16 mouse cellular contexts compared by ENCODE assay signal in genomic region chr19:37540201-37540600, GRCm38 (mm10). TPM values are rescaled to one million over a fixed set of nuclear protein-coding genes. Genes with fewer than 3 reads are reported as not detected.
A peak's percentile ranks its signal among the peaks of the same experiment; 100 is the strongest.
DNase-seq lines count a peak whose midpoint lies in the region; ATAC-seq and TF ChIP-seq lines count a peak whose summit lies in the region.
"Had no signal": no experiment of that assay in that cellular context is flagged by ENCODE, and none has a peak within 500 bp of the region (broad histone marks: within the 10 kb centered on the region; RNA-seq: fewer than 3 reads in every experiment).

No protein-coding gene starts in this region.

- no peaks in the 10 kb centered on the region for H3K27me3 ChIP-seq in heart, adult 2 months (ENCODE audit: control insufficient read depth, insufficient read depth, low read length)
- peaks cover 7% of the 10 kb centered on the region; the same call in 1 of the 2 replicates for H3K27me3 ChIP-seq in heart, embryonic 13.5 days (replicated peaks)
- no peaks in the 10 kb centered on the region for H3K27me3 ChIP-seq in liver, embryonic 14.5 days (ENCODE audit: control insufficient read depth, insufficient read depth, low read length)
- H3K27me3 ChIP-seq: limb, embryonic 15.5 days had no signal

- peak; percentile 27 for TF ChIP-seq CTCF in heart, adult 2 months (IDR thresholded peaks at IDR 0.05)
- no peak for TF ChIP-seq CTCF in liver, embryonic 14.5 days (IDR thresholded peaks at IDR 0.05; ENCODE audit: low read depth)

- intact Hi-C loops in heart, adult 2 months (cut with DNase I), result no loop called here

- 13% methylated on average over 7 of the region's 7 CpGs for WGBS in heart, adult 2 months
- WGBS in heart, embryonic 13.5 days, result 12% methylated on average over 7 of the region's 7 CpGs
- 42% methylated on average over 7 of the region's 7 CpGs for WGBS in liver, embryonic 14.5 days (ENCODE audit: insufficient replicate concordance)

- no peak overlapping the region for H3K4me3 ChIP-seq in heart, adult 2 months
- H3K4me3 ChIP-seq in heart, embryonic 13.5 days, result 0 out of 2 replicates have a peak overlapping the region, but pooled peaks have one; percentile 17
- no peak overlapping the region for H3K4me3 ChIP-seq in liver, embryonic 14.5 days (ENCODE audit: insufficient read depth in 1 of 2, low read depth in 2 of 2, low read length in 2 of 2)
- H3K4me3 ChIP-seq: forebrain, embryonic 10.5 days; limb, embryonic 15.5 days; midbrain, embryonic 12.5 days had no signal

- H3K27ac ChIP-seq in heart, adult 2 months, result peak overlapping the region; percentile 70
- peak overlapping the region; percentile 46 for H3K27ac ChIP-seq in heart, embryonic 13.5 days (replicated peaks)
- H3K27ac ChIP-seq in liver, embryonic 14.5 days, result peak overlapping the region; percentile 11; the same call in 1 of the 2 replicates
- H3K27ac ChIP-seq: forebrain, embryonic 10.5 days; hindbrain, postnatal 0 days; limb, embryonic 15.5 days; midbrain, embryonic 12.5 days had no signal

- H3K4me2 ChIP-seq in heart, embryonic 13.5 days, result peak overlapping the region; percentile 54
- peak overlapping the region; percentile 38 for H3K4me2 ChIP-seq in liver, embryonic 14.5 days (ENCODE audit: low read depth)
- H3K4me2 ChIP-seq: limb, embryonic 15.5 days; midbrain, embryonic 12.5 days had no signal

- no peak overlapping the region for H3K9ac ChIP-seq in heart, adult 2 months (ENCODE audit: low read depth, low read length)
- H3K9ac ChIP-seq in heart, embryonic 13.5 days, result no peak overlapping the region
- no peak overlapping the region; the same call in 1 of the 2 replicates for H3K9ac ChIP-seq in liver, embryonic 14.5 days (replicated peaks)
- H3K9ac ChIP-seq: limb, embryonic 15.5 days; midbrain, embryonic 12.5 days had no signal

- no peaks in the 10 kb centered on the region for H3K36me3 ChIP-seq in heart, adult 2 months (ENCODE audit: control insufficient read depth, insufficient read depth, low read length)
- H3K36me3 ChIP-seq in heart, embryonic 13.5 days, result no peaks in the 10 kb centered on the region
- H3K36me3 ChIP-seq in liver, embryonic 14.5 days (replicated peaks; ENCODE audit: control insufficient read depth, insufficient read depth, low read depth), result no peaks in the 10 kb centered on the region
- H3K36me3 ChIP-seq: forebrain, embryonic 10.5 days; limb, embryonic 15.5 days; midbrain, embryonic 12.5 days had no signal

- peak; percentile 82 for TF ChIP-seq EP300 in heart, adult 2 months (IDR thresholded peaks at IDR 0.05; ENCODE audit: insufficient read depth, low read depth, low read length)
- no peak for TF ChIP-seq EP300 in liver, embryonic 14.5 days (IDR thresholded peaks at IDR 0.05; ENCODE audit: low read depth)

- TF ChIP-seq POLR2A in heart, adult 2 months (IDR thresholded peaks at IDR 0.05; ENCODE audit: insufficient read depth, low read depth, low read length), result no peak

- peak; percentile 36 for DNase-seq in kidney, postnatal 10 days
- no peak for DNase-seq in kidney, adult 8-10 months
- DNase-seq in heart, adult 2 months, result peak in 1 of 2 experiments; percentile 64
- no peak for DNase-seq in liver, embryonic 14.5 days (ENCODE audit: low read depth in 3 of 3, low spot score in 3 of 3)
- DNase-seq in urinary bladder, postnatal 10 days (ENCODE audit: low spot score), result no peak
- no peak for DNase-seq in retina, postnatal 1 day
- no peak for DNase-seq in cerebellum, postnatal 10 days
- DNase-seq: cerebellum, adult 9-11 months; gastrocnemius, postnatal 10 days; kidney, postnatal 36 days; spleen, adult 18-20 months had no signal

- H3K79me2 ChIP-seq in heart, adult 2 months (replicated peaks; ENCODE audit: control insufficient read depth, insufficient read depth, low read length), result no peaks in the 10 kb centered on the region

- H3K9me3 ChIP-seq in heart, embryonic 13.5 days, result peaks cover 3% of the 10 kb centered on the region; the same call in 1 of the 2 replicates
- H3K9me3 ChIP-seq in liver, embryonic 14.5 days (ENCODE audit: control insufficient read depth, low read length), result no peaks in the 10 kb centered on the region
- H3K9me3 ChIP-seq: forebrain, embryonic 10.5 days; limb, embryonic 15.5 days; midbrain, embryonic 12.5 days had no signal

- peaks cover 3% of the 10 kb centered on the region for H3K4me1 ChIP-seq in heart, adult 2 months (ENCODE audit: control insufficient read depth, insufficient read depth, low read length)
- H3K4me1 ChIP-seq in heart, embryonic 13.5 days, result peaks cover 34% of the 10 kb centered on the region
- peaks cover 21 to 30% of the 10 kb centered on the region in 2 experiments for H3K4me1 ChIP-seq in liver, embryonic 14.5 days (replicated peaks; ENCODE audit: control insufficient read depth in 2 of 2, insufficient read depth in 2 of 2, low read length in 1 of 2)
- H3K4me1 ChIP-seq: forebrain, embryonic 10.5 days; midbrain, embryonic 12.5 days had no signal

- ATAC-seq in heart, embryonic 13.5 days (ENCODE audit: extremely low read depth, insufficient number of reproducible peaks, low FRiP score, low TSS enrichment), result no peak
- ATAC-seq in liver, embryonic 14.5 days (ENCODE audit: insufficient read depth), result no peak
- ATAC-seq: hindbrain, postnatal 0 days had no signal

RNA-seq across cellular contexts. Expression of gene Exoc6, which starts 10.0 kb away (rescaled TPM):
- 10 to 100 TPM; 29.8 to 34.2 TPM for total RNA-seq in heart, adult 2 months (2021)
- 13.8 and 19.8 TPM in 2 replicates for polyA plus RNA-seq in heart, adult 2 months (2012; rRNA removed)
- 17.2 and 18.1 TPM in 2 replicates for polyA plus RNA-seq in heart, embryonic 13.5 days (2015; fragmentation: Nextera tagmentation; extraction: Ambion mirVana)
- 11.4 and 17.3 TPM in 2 replicates for polyA plus RNA-seq in liver, embryonic 14.5 days (2012; rRNA removed)
- polyA plus RNA-seq in liver, embryonic 14.5 days (2014; fragmentation: Nextera tagmentation; extraction: Ambion mirVana), result 31.6 and 32.4 TPM in 2 replicates

Comparison
In these comparisons a context has a peak if more than half of its experiments do, and no peak if none do; other contexts are left out.
1. H3K27ac ChIP-seq: peak in every context shown above with its lines; median percentile 70 in heart, adult 2 months; 46 in heart, embryonic 13.5 days; 11 in liver, embryonic 14.5 days.